Mouse (Mus musculus) kidney, adult 2 months (tissue): ENCODE data around the gene Baz2a.

Source experiments
- CTCF ChIP-seq: fragments of 200-500 bp; conservative IDR thresholded peaks from 2 replicates; pipeline ENCODE4 v1.5.1; 2011; ENCODE audit warnings: low read depth, mild to moderate bottlenecking, control low read depth, low read length, moderate library complexity, mixed read lengths; ENCODE audit not compliant: insufficient read depth, insufficient read length
- POLR2A ChIP-seq: fragments of 200-500 bp; IDR thresholded peaks from one replicate; pipeline ENCODE4 v1.6.1; 2011; ENCODE audit warnings: low read depth, low read length, control low read depth

DNA sequence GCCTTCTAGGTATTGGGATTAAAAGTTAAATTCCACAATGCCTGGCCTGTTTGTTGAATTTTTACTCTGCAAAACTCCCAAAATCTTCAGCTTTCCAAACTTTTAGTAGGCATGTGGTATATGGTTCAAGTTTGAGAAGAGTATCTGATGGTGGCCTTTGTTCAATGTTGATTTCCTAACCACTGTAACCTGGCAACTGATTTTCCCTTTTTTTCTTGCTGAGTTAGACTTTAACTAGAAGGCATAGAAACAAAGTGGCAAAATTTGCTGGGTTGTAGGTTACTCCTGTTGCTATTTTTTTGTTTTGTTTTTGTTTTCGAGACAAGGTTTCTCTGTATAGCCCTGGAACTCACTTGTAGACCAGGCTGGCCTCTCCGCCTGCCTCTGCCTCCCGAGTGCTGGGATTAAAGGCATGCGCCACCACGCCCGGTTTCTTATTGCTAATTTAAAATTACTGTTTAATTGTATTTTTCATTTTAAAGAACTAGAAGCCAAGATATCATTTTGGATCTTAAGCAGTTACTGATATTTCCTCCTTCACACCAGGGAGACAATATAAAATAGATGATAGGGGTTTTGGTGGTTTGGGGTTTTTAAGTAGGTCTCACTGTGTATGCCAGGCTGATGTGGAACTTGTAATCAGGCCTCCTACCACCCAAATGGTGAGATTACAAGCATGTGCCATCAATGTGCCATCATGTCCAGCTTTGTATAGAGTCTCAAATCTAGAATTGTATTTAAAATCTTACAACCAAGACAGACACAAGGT lies 29.0 kb upstream of the Baz2a start:
- TF ChIP-seq CTCF (no peak), POLR2A (no peak)
